Mouse (Mus musculus): Measurements from ENCODE around the gene Cpsf4. TPM values are rescaled to one million over a fixed set of nuclear protein-coding genes. Genes with fewer than 3 reads are reported as not detected.
"Not testable (repeated sequence)": the region's sequence is repeated elsewhere in the genome, so short reads cannot be mapped to it uniquely, and the experiment has no call there.

Gene Cpsf4
- polyA plus RNA-seq, 1 experiment from 2014 or later = 19.3 TPM

DNA sequence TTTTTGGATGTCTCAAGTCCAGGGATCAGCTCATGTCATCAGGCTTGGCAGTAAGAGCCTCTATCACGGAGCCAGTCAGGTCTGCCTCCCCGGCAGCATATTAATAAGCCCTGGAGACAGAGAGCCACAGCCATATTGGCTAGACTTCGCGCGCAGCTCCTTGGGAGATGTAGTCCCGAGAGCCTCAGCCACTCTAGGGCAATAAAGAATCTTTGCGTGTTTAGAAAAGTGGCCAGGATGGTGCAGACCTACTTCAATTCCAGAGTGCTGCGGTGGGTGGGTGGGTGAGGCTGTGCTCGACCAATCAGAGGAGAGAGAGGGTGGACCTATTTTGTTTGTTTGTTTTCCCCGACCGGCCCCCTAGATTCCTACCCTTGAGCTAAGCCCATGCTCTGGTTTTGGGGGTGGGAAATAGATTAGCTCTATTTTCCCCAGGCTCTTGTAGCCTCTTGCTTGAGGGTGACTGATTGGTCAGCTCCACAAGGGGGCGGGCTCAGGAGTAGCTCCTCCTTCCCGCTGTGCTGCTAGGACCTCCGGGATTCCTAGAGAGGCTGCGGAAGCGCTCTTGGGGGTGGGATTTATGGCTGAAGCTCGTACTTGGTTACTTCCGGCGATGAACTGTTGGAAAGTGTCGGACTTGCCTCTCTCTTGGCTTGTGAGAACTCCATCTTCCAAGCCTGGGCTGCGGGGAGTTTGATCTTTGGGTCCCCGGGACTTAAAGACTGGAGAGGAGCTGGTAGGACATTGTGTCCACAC, 37.1 kb downstream of the Cpsf4 start, which contains the start of gene Zkscan5:
Zkscan5 (plus strand) TSS at position 627 of the 756 bp plus-strand sequence.
- Histone ChIP-seq H3K9me3 (ENCODE audit: low read length) (no peaks in the 10 kb centered on the region), H3K9ac (replicated peaks) (peak within 1 kb of the TSS; percentile 72), H3K4me2 (ENCODE audit: low read depth, low read length) (peak within 1 kb of the TSS; percentile 87), H3K4me3 (ENCODE audit: low read depth, low read length) (peak within 1 kb of the TSS; percentile 72), H3K4me1 (ENCODE audit: insufficient read depth) (peaks cover 20% of the 10 kb centered on the region), H3K27ac (ENCODE audit: low read depth) (peak within 1 kb of the TSS; percentile 92), H3K27me3 (ENCODE audit: insufficient read depth, low read length) (no peaks in the 10 kb centered on the region), H3K36me3 (replicated peaks; ENCODE audit: insufficient read depth, low read length) (peaks cover 10% of the 10 kb centered on the region)
- WGBS (ENCODE audit: insufficient replicate concordance) = 0% methylated on average over 22 of the region's 22 CpGs
- ATAC-seq (peak; percentile 93), DNase-seq (peak; percentile 97)
- TF ChIP-seq CTCF (IDR thresholded peaks at IDR 0.05; ENCODE audit: low read depth) = peak; percentile 40
- TF ChIP-seq EP300 (IDR thresholded peaks at IDR 0.05; ENCODE audit: low read depth) = peak; percentile 82

DNA sequence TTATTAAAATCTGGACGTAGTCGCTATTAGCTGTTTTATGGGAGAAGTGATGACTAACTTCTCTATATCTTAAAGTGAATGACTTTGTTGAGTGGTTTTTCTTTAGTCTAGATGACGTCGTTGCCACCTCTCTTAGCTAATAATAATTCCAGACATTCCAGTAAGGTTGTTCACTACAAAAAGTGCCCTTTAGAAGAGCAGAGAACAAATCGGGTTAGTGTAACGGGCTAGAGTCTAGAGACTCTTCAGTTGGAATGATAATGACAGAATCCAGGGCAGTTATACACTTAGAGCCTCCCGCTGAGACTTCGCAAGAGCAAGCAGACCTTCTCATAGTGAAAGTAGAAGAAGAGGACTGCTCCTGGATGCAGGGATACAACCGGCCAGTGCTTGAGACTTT, 38.0 kb downstream of the Cpsf4 start:
- H3K27ac ChIP-seq (ENCODE audit: low read depth) = peak overlapping the region; percentile 92
- peaks cover 10% of the 10 kb centered on the region for H3K36me3 ChIP-seq (replicated peaks; ENCODE audit: insufficient read depth, low read length)
- H3K27me3 ChIP-seq (ENCODE audit: insufficient read depth, low read length) = no peaks in the 10 kb centered on the region
- peak overlapping the region; percentile 72 for H3K4me3 ChIP-seq (ENCODE audit: low read depth, low read length)
- DNase-seq = no peak
- ATAC-seq = no peak
- peaks cover 18% of the 10 kb centered on the region for H3K4me1 ChIP-seq (ENCODE audit: insufficient read depth)
- no peak for TF ChIP-seq EP300 (IDR thresholded peaks at IDR 0.05; ENCODE audit: low read depth)
- TF ChIP-seq CTCF (IDR thresholded peaks at IDR 0.05; ENCODE audit: low read depth) = no peak
- peak overlapping the region; percentile 72 for H3K9ac ChIP-seq (replicated peaks)
- H3K9me3 ChIP-seq (ENCODE audit: low read length) = no peaks in the 10 kb centered on the region
- 15% methylated on average over 9 of the region's 9 CpGs for WGBS (ENCODE audit: insufficient replicate concordance)
- H3K4me2 ChIP-seq (ENCODE audit: low read depth, low read length) = peak overlapping the region; percentile 87

DNA sequence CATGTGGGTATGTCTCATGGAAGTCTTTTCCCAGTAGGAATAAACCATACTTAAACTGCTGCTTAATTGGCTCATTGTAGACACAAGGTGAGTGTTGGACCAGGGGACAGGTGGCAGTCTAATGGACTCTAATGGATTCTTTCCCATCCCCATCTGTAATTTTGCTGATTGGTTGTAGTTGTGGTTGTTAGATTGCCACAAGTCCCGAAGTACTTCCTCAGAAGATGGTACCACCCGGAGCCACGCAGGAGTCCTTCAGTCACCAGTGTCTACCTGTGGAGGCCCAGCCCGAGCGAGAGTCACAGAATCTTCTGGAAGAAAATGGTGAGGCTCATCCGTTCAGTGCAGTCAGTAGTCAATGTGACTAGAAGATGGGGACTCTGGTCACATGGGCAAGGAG, 40.4 kb downstream of the Cpsf4 start:
- 85% methylated on average over 6 of the region's 6 CpGs for WGBS (ENCODE audit: insufficient replicate concordance)
- H3K4me2 ChIP-seq (ENCODE audit: low read depth, low read length) = no peak overlapping the region
- no peaks in the 10 kb centered on the region for H3K27me3 ChIP-seq (ENCODE audit: insufficient read depth, low read length)
- peaks cover 9% of the 10 kb centered on the region; the same call in 1 of the 2 replicates for H3K4me1 ChIP-seq (ENCODE audit: insufficient read depth)
- ATAC-seq (no peak), DNase-seq (no peak)
- no peak overlapping the region for H3K4me3 ChIP-seq (ENCODE audit: low read depth, low read length)
- no peak overlapping the region for H3K27ac ChIP-seq (ENCODE audit: low read depth)
- peaks cover 22% of the 10 kb centered on the region for H3K36me3 ChIP-seq (replicated peaks; ENCODE audit: insufficient read depth, low read length)
- TF ChIP-seq EP300 (IDR thresholded peaks at IDR 0.05; ENCODE audit: low read depth) = no peak
- TF ChIP-seq CTCF (IDR thresholded peaks at IDR 0.05; ENCODE audit: low read depth) = no peak
- H3K9ac ChIP-seq (replicated peaks) = no peak overlapping the region
- H3K9me3 ChIP-seq (ENCODE audit: low read length) = no peaks in the 10 kb centered on the region

DNA sequence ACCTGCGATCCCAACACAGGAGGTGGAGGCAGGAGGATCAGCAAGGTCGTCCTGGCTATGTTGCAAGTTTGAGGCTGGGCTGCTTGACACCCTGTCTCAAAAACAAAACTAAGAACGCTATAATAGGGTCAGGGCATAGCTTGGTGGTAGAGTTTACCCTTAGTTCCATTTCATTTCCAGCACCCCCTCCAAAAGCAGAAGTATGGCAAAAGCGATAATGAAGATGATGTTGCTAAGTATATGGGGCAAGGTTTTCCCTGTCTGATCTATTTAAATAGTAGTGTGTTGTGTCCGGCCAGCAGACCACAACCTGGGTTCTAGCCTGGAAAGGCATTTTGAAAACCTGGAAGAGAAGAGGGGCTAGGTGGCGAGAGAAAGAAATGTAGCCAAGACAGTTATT, 40.9 kb downstream of the Cpsf4 start:
- no peak for TF ChIP-seq EP300 (IDR thresholded peaks at IDR 0.05; ENCODE audit: low read depth)
- Histone ChIP-seq H3K9me3 (ENCODE audit: low read length) (no peaks in the 10 kb centered on the region), H3K4me3 (ENCODE audit: low read depth, low read length) (no peak overlapping the region), H3K4me2 (ENCODE audit: low read depth, low read length) (no peak overlapping the region), H3K27me3 (ENCODE audit: insufficient read depth, low read length) (no peaks in the 10 kb centered on the region), H3K36me3 (replicated peaks; ENCODE audit: insufficient read depth, low read length) (peaks cover 28% of the 10 kb centered on the region), H3K9ac (replicated peaks) (no peak overlapping the region), H3K27ac (ENCODE audit: low read depth) (no peak overlapping the region), H3K4me1 (ENCODE audit: insufficient read depth) (peaks cover 9% of the 10 kb centered on the region; the same call in 1 of the 2 replicates)
- DNase-seq (no peak), ATAC-seq (no peak)
- WGBS (ENCODE audit: insufficient replicate concordance) = 77% methylated on average over 5 of the region's 6 CpGs

DNA sequence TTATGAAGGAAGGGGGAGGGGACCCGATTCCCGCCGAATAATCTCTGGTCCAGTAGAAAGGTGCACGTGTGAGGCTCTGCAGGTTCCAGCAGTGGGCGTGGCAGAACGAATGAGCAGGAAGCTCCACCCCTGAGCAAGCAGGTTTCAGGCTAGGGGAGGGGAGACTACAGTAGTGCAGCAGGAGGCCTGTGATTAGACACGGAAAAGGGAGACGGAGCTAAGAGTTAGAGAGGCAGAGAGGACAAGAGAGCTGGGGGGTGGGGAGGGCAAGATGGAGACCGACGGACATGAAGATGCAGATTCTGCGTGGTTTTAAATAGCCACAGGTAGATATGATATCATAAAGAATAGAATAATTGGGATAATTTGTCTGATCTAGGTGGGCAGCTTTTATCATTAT, 41.4 kb downstream of the Cpsf4 start:
- H3K27ac ChIP-seq (ENCODE audit: low read depth); H3K9me3 ChIP-seq (ENCODE audit: low read length); H3K9ac ChIP-seq (replicated peaks); ATAC-seq; H3K4me3 ChIP-seq (ENCODE audit: low read depth, low read length); DNase-seq; H3K4me1 ChIP-seq (ENCODE audit: insufficient read depth); H3K4me2 ChIP-seq (ENCODE audit: low read depth, low read length); H3K27me3 ChIP-seq (ENCODE audit: insufficient read depth, low read length): not testable (repeated sequence)
- peaks cover 31% of the 10 kb centered on the region for H3K36me3 ChIP-seq (replicated peaks; ENCODE audit: insufficient read depth, low read length)
- WGBS (ENCODE audit: insufficient replicate concordance) = 72% methylated on average over 8 of the region's 11 CpGs

DNA sequence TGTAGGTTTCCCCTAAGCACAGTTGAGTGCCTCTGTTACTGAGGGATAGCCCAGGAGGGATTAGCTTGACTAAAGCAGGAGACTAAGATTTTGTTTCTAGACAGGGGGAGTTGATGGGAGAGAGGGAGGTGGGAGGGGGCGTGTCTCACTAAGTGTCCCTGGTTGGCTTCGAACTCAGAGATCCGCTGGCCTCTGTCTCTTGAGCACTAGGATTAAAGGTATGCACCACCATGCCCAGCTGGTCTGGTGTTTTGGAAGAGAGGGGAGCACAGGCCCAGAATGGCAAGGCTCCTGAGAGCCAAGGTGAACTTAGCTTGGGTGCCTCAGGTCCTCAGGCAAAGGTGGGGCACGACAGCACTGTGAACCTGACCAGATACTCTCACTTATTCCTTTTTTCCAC, 44.3 kb downstream of the Cpsf4 start:
- no peaks in the 10 kb centered on the region for H3K27me3 ChIP-seq (ENCODE audit: insufficient read depth, low read length)
- H3K9ac ChIP-seq (replicated peaks) = no peak overlapping the region
- H3K4me1 ChIP-seq (ENCODE audit: insufficient read depth) = no peaks in the 10 kb centered on the region
- no peak for DNase-seq
- no peak overlapping the region for H3K27ac ChIP-seq (ENCODE audit: low read depth)
- no peak overlapping the region for H3K4me2 ChIP-seq (ENCODE audit: low read depth, low read length)
- no peak for ATAC-seq
- no peaks in the 10 kb centered on the region for H3K9me3 ChIP-seq (ENCODE audit: low read length)
- WGBS (ENCODE audit: insufficient replicate concordance) = 92% methylated on average over 4 of the region's 4 CpGs
- TF ChIP-seq EP300 (IDR thresholded peaks at IDR 0.05; ENCODE audit: low read depth) (no peak), CTCF (IDR thresholded peaks at IDR 0.05; ENCODE audit: low read depth) (no peak)
- H3K4me3 ChIP-seq (ENCODE audit: low read depth, low read length) = no peak overlapping the region
- H3K36me3 ChIP-seq (replicated peaks; ENCODE audit: insufficient read depth, low read length) = peaks cover 39% of the 10 kb centered on the region
